Mouse (Mus musculus): Measurements from ENCODE around the gene Mapk8. TPM values are rescaled to one million over a fixed set of nuclear protein-coding genes. Genes with fewer than 3 reads are reported as not detected.

Mapk8 gene
- polyA plus RNA-seq, 2 experiments from 2014 or later: 9.8 to 12.4 TPM

GRCm38 (mm10) chr14:33398065-33398860 lies 48.7 kb downstream of the Mapk8 start:
- ATAC-seq: no peak

- ATAC-seq: no peak
These were observed 66.0 kb downstream of the Mapk8 start for GRCm38 (mm10) chr14:33380830-33381457.

GRCm38 (mm10) chr14:33378723-33379122 lies 68.2 kb downstream of the Mapk8 start:
- no peak for ATAC-seq

- ATAC-seq: no peak
These were observed 69.7 kb downstream of the Mapk8 start for GRCm38 (mm10) chr14:33377211-33377610.

GRCm38 (mm10) chr14:33374089-33374488 lies 72.9 kb downstream of the Mapk8 start:
- no peak for ATAC-seq

GRCm38 (mm10) chr14:33373271-33373670 lies 73.7 kb downstream of the Mapk8 start:
- ATAC-seq: no peak

DNA sequence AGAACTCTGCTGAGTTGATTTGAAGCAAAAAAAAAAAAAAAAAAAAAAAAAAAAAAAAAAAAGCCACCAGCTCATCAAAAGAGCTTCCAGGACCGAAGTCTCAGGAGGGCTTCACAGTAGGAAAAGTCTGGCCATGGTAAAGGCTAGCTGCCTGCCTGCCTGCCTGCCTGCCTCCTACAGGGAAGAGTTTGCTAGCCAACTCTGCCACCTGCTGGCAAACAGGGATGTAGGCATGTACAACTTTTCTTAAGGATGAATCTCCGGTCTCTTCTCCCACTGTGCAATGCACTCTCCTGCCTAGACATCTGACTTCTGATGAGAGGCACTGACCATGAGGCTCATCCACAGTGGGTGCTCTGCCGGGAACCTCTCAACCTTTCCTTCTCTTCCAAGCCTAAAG lies 75.7 kb downstream of the Mapk8 start:
- no peak for ATAC-seq

GRCm38 (mm10) chr14:33370056-33370455 lies 76.9 kb downstream of the Mapk8 start:
- ATAC-seq: no peak

DNA sequence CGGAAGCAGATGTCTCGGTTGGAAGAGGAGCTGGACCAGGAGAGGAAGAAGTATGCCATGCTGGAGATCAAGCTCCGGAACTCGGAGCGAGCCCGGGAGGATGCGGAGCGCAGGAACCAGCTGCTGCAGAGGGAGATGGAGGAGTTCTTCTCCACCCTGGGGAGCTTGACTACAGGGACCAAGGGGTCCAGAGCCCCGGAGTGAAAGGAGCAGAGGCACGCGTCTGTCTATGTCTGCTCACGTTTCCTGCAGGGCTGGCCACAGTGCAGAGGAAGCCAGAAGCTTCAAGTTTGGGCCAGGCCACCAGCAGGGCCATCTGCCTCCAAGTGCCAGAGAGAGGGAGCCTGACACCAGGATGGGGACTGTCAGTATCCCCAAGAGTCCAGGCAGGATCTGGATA lies 77.6 kb downstream of the Mapk8 start:
- ATAC-seq: no peak

- no peak for ATAC-seq
These were observed 79.8 kb downstream of the Mapk8 start for GRCm38 (mm10) chr14:33366891-33367777.

GRCm38 (mm10) chr14:33364061-33364460 lies 82.9 kb downstream of the Mapk8 start:
- no peak for ATAC-seq

DNA sequence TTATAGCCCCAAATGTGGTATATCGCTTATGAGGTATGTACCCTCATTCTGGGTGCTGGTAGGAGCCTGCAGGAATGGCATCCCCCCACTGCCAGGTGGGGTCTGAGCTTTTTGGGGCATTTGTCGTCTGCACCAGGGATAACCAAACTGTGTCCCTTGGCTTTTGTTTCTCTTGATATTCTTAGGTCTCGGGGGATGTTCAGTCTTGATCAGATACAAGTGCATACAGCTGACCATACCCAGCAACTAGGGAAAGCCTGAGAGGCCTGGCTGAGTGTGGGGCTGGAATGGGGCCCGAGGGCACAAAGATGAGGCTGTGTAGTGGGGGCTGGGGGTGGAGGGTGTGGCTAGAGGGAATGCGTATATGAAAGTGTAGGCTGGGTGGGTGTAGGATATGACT lies 83.3 kb downstream of the Mapk8 start:
- no peak for ATAC-seq

DNA sequence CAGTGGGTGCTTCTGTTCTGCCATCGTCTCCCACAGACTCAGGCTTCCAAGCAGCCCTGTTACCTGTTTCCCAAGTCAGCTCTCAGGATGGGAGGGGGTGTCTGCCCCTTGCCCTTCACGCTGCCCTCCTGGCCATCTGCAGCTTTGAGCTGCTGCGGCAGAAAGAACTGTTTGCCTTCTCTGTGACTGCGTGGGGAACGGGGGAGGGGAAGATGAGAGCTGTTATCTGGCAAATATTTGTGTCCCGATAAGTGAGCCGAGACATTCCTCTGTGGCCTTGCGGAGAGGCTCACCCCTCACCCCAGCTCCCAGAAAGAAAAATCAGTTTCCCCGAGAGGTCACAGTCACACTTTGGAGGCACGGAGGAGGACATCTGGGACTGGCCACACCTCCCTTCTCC lies 84.2 kb downstream of the Mapk8 start:
- no peak for ATAC-seq

DNA sequence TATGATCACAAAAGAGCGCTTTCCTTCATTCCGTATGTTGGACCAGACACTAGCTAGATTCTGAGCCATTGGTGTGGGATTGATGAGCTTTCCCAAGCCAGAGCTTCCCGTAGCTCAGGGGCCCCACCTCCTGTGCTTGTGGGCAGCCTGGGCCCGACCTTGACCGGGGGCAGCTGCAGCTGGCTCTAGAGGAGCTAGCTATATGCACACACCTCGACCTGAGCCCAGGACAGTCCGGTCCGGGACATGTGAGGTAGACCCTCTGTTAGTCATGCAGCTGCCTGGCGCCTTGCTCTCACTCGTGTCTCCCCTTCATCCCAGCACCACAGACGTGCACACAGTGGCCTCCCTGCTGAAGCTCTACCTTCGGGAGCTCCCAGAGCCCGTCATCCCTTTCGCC lies 84.8 kb downstream of the Mapk8 start:
- no peak for ATAC-seq

DNA sequence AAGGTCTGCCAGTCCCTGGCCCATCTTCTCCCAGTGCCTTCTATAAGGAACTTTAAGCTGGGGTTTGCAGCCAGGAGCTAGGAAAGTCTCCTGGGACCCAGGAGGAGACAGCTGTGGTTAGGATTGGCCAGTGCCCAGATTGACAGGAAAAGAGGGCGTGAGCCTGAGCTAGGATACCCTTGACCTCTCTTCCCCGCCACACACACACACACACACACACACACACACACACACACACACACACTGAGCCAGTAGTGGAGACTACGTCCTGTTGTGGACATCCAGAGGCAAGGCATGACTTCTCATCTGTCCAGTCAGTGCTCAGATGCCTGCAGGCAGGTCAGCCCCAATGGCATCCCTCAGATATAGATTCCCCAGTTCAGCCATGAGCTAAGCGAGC lies 85.4 kb downstream of the Mapk8 start:
- ATAC-seq: no peak

- ATAC-seq: no peak
These were observed 88.1 kb downstream of the Mapk8 start for GRCm38 (mm10) chr14:33358891-33359290.

- ATAC-seq: no peak
These were observed 89.2 kb downstream of the Mapk8 start for GRCm38 (mm10) chr14:33357600-33358368.

DNA sequence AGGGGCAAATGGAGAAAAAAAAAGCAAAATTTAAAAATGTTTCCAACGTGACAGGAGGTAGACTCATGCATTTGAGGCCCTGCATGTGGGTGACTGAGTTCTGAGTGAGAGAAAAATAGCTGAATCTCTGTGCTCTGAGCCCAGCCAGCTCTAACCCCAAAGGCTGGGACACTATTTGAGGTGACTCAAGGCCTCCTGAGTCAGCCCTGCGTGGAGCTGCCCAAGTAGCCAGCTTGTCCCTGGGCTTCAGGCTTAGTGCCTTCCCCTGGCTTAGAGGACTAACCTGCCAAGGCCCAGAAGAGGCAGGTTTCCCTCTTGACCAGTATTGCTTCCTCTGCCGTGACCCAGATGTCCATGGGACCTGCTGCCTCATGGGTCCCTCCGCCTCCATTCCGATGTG lies 91.7 kb downstream of the Mapk8 start:
- no peak for ATAC-seq

- no peak for ATAC-seq
These were observed 94.1 kb downstream of the Mapk8 start for GRCm38 (mm10) chr14:33352890-33353289.

- ATAC-seq: no peak
These were observed 94.8 kb downstream of the Mapk8 start for GRCm38 (mm10) chr14:33351984-33352722.

GRCm38 (mm10) chr14:33351019-33351418 lies 95.9 kb downstream of the Mapk8 start:
- no peak for ATAC-seq

DNA sequence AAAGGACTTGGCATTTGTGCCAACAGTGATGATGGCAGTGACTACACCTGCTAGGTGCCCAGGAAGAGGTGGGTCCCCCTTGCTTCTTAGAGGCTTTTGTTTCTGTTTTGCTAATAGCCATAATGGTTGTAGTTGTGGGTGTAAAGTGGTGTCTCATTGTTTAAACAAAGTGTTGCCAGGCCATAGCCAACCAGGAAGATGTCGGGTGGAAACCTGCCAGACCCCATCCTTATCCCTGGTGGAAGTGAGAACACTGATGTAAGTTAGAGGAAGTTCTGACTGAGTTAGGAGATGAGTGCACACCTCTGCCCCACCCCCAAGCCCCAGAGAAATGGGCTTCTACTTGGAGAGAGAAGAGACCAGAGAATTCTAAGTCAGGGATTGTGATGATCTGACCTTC lies 98.8 kb downstream of the Mapk8 start:
- no peak for ATAC-seq

Measured in activated CD4-positive, CD25-positive, alpha-beta regulatory T cell, adult 4 months (primary cell).